Mouse (Mus musculus): ENCODE data around the gene Ets1.

GRCm38 (mm10) chr9:32703976-32704745, 68.1 kb downstream of the Ets1 start:
- TF ChIP-seq CTCF (IDR thresholded peaks at IDR 0.05; ENCODE audit: borderline replicate concordance, insufficient read depth, low read depth, low read length): no peak
- no peak for TF ChIP-seq POLR2A (IDR thresholded peaks at IDR 0.05; ENCODE audit: borderline replicate concordance, insufficient read depth, low read length)

Data from cerebellum, adult 2 months (tissue).